In genomic region chr12:85190290-85190689, GRCm38 (mm10) we compare ENCODE assay signal across 27 mouse cellular contexts. TPM values are rescaled to one million over a fixed set of nuclear protein-coding genes. Genes with fewer than 3 reads are reported as not detected.
"Had no signal": no experiment of that assay in that cellular context is flagged by ENCODE, and none has a peak within 500 bp of the region (broad histone marks: within the 10 kb centered on the region; RNA-seq: fewer than 3 reads in every experiment).

No protein-coding gene starts in this region.

- H3K9me3 ChIP-seq: heart, embryonic 15.5 days; hindbrain, embryonic 13.5 days; hindbrain, embryonic 15.5 days; kidney, embryonic 15.5 days; limb, embryonic 10.5 days; limb, embryonic 12.5 days; liver, embryonic 13.5 days; liver, embryonic 15.5 days had no signal

- H3K4me2 ChIP-seq: heart, embryonic 11.5 days; heart, embryonic 13.5 days; heart, embryonic 15.5 days; hindbrain, embryonic 13.5 days; hindbrain, embryonic 15.5 days; kidney, embryonic 15.5 days; limb, embryonic 12.5 days; liver, embryonic 11.5 days; liver, embryonic 13.5 days; liver, embryonic 15.5 days had no signal

- ATAC-seq: hindbrain, postnatal 0 days; intestine, embryonic 16.5 days had no signal

- H3K36me3 ChIP-seq: heart, embryonic 13.5 days; heart, embryonic 15.5 days; hindbrain, embryonic 13.5 days; hindbrain, embryonic 15.5 days; kidney, embryonic 15.5 days; limb, embryonic 10.5 days; limb, embryonic 12.5 days; liver, embryonic 13.5 days; liver, embryonic 15.5 days had no signal

- H3K27me3 ChIP-seq: heart, embryonic 15.5 days; hindbrain, embryonic 15.5 days; kidney, embryonic 15.5 days; liver, embryonic 13.5 days; liver, embryonic 15.5 days had no signal

- H3K4me3 ChIP-seq: heart, adult 2 months; heart, embryonic 13.5 days; heart, embryonic 15.5 days; hindbrain, embryonic 13.5 days; hindbrain, embryonic 15.5 days; kidney, embryonic 15.5 days; layer of hippocampus, adult 2 months; left cerebral cortex, adult 2 months; limb, embryonic 10.5 days; limb, embryonic 12.5 days; liver, embryonic 13.5 days; liver, embryonic 15.5 days had no signal

- H3K9ac ChIP-seq: heart, embryonic 13.5 days; heart, embryonic 15.5 days; hindbrain, embryonic 13.5 days; hindbrain, embryonic 15.5 days; kidney, embryonic 15.5 days; limb, embryonic 12.5 days; liver, embryonic 13.5 days; liver, embryonic 15.5 days had no signal

- H3K27ac ChIP-seq: heart, adult 2 months; heart, embryonic 13.5 days; heart, embryonic 15.5 days; hindbrain, embryonic 13.5 days; hindbrain, embryonic 15.5 days; hindbrain, postnatal 0 days; kidney, embryonic 15.5 days; kidney, postnatal 0 days; layer of hippocampus, adult 2 months; left cerebral cortex, adult 2 months; limb, embryonic 10.5 days; limb, embryonic 12.5 days; liver, embryonic 13.5 days; liver, embryonic 15.5 days had no signal

- DNase-seq: gastrocnemius, postnatal 14 days; gastrocnemius, postnatal 36 days; heart, adult 2 months; heart, postnatal 14 days; kidney, adult 11 months; kidney, adult 2 months; kidney, adult 9 months; kidney, postnatal 14 days; kidney, postnatal 36 days; liver; liver, embryonic 13.5 days had no signal

RNA-seq across cellular contexts. Expression of gene Rps6kl1, which starts 39.2 kb away (rescaled TPM):
- total RNA-seq: hematopoietic stem cell, adult 5-6 weeks had no signal
